Mouse (Mus musculus) CH12F3 (cell line): ENCODE data around the gene Mgat4a.

ENCODE experiments used
- in situ Hi-C: fragments of 300-500 bp; cut with MboI; formaldehyde crosslinking; loops from 2 replicates; pipeline ENCODE4 v1.14.3; 2020; ENCODE audit warnings: low sequenced_read_pairs

The Mgat4a gene

GRCm38 (mm10) chr1:37496591-37497280 lies 44.1 kb downstream of the Mgat4a start:
- in situ Hi-C loops, result no loop called here

- in situ Hi-C loops, result no loop called here
Measured at GRCm38 (mm10) chr1:37495698-37496321, 45.0 kb downstream of the Mgat4a start.

GRCm38 (mm10) chr1:37495104-37495503 lies 45.7 kb downstream of the Mgat4a start:
- in situ Hi-C loops, result no loop called here

- in situ Hi-C loops, result no loop called here
Measured at GRCm38 (mm10) chr1:37491672-37492071, 49.1 kb downstream of the Mgat4a start.

GRCm38 (mm10) chr1:37490691-37491212 lies 50.1 kb downstream of the Mgat4a start:
- in situ Hi-C loops, result no loop called here

GRCm38 (mm10) chr1:37488531-37488930 lies 52.3 kb downstream of the Mgat4a start:
- in situ Hi-C loops, result no loop called here

GRCm38 (mm10) chr1:37486994-37487393 lies 53.8 kb downstream of the Mgat4a start:
- in situ Hi-C loops, result no loop called here

- in situ Hi-C loops, result no loop called here
Measured at GRCm38 (mm10) chr1:37486439-37486838, 54.4 kb downstream of the Mgat4a start.

GRCm38 (mm10) chr1:37484612-37485011 lies 56.2 kb downstream of the Mgat4a start:
- in situ Hi-C loops, result no loop called here

GRCm38 (mm10) chr1:37481331-37481730 lies 59.5 kb downstream of the Mgat4a start:
- in situ Hi-C loops, result no loop called here

- in situ Hi-C loops, result no loop called here
Measured at GRCm38 (mm10) chr1:37480731-37481130, 60.1 kb downstream of the Mgat4a start.

GRCm38 (mm10) chr1:37479759-37480158 lies 61.1 kb downstream of the Mgat4a start:
- in situ Hi-C loops, result loop anchor here (10.0 kb wide), 1 partner anchor 155 kb away; no protein-coding TSS in a partner anchor

GRCm38 (mm10) chr1:37479074-37479473 lies 61.7 kb downstream of the Mgat4a start:
- in situ Hi-C loops, result loop anchor here (10.0 kb wide), 1 partner anchor 156 kb away; no protein-coding TSS in a partner anchor

GRCm38 (mm10) chr1:37478416-37478815 lies 62.4 kb downstream of the Mgat4a start:
- in situ Hi-C loops, result loop anchor here (10.0 kb wide), 1 partner anchor 156 kb away; no protein-coding TSS in a partner anchor

GRCm38 (mm10) chr1:37477928-37478327 lies 62.9 kb downstream of the Mgat4a start:
- in situ Hi-C loops, result loop anchor here (10.0 kb wide), 1 partner anchor 157 kb away; no protein-coding TSS in a partner anchor

- in situ Hi-C loops, result loop anchor here (10.0 kb wide), 1 partner anchor 158 kb away; no protein-coding TSS in a partner anchor
Measured at GRCm38 (mm10) chr1:37477250-37477649, 63.6 kb downstream of the Mgat4a start.

- in situ Hi-C loops, result loop anchor here (10.0 kb wide), 1 partner anchor 159 kb away; no protein-coding TSS in a partner anchor
Measured at GRCm38 (mm10) chr1:37475312-37475711, 65.5 kb downstream of the Mgat4a start.

- in situ Hi-C loops, result loop anchor here (10.0 kb wide), 1 partner anchor 160 kb away; no protein-coding TSS in a partner anchor
Measured at GRCm38 (mm10) chr1:37474634-37475190, 66.1 kb downstream of the Mgat4a start.

- in situ Hi-C loops, result loop anchor here (10.0 kb wide), 1 partner anchor 161 kb away; no protein-coding TSS in a partner anchor
Measured at GRCm38 (mm10) chr1:37474046-37474445, 66.8 kb downstream of the Mgat4a start.

GRCm38 (mm10) chr1:37473251-37473650 lies 67.6 kb downstream of the Mgat4a start:
- in situ Hi-C loops, result loop anchor here (10.0 kb wide), 1 partner anchor 162 kb away; no protein-coding TSS in a partner anchor
